Mouse (Mus musculus) limb, embryonic 14.5 days (tissue): Measurements from ENCODE around the gene Dcun1d4. TPM values are rescaled to one million over a fixed set of nuclear protein-coding genes. Genes with fewer than 3 reads are reported as not detected.
"Not testable (repeated sequence)": the region's sequence is repeated elsewhere in the genome, so short reads cannot be mapped to it uniquely, and the experiment has no call there.

Experiments
- ATAC-seq: fragments of 200-750 bp; cut with Nextera tagmentation; 2 replicates; pipeline ENCODE4 v1.8.0; 2017; ENCODE audit warnings: low read depth, moderate number of reproducible peaks, moderate TSS enrichment; ENCODE audit not compliant: low FRiP score
- DNase-seq: peaks from one replicate; pipeline ENCODE4 v3.0.0-alpha.2; 2015; ENCODE audit warnings: low spot score
- H3K27ac ChIP-seq: fragments of 300-500 bp; sonication (generic); replicated peaks from 2 replicates; pipeline ENCODE4 v1.5.1; 2014; ENCODE audit warnings: low read depth, mild to moderate bottlenecking, low read length, moderate library complexity, mixed read lengths
- H3K27me3 ChIP-seq: fragments of 300-500 bp; sonication (generic); 2 replicates; pipeline ENCODE4 v1.6.1; 2014; ENCODE audit warnings: low read length, mixed read lengths; ENCODE audit not compliant: control insufficient read depth, insufficient read depth
- H3K36me3 ChIP-seq: fragments of 300-500 bp; sonication (generic); 2 replicates; pipeline ENCODE4 v1.6.1; 2014; ENCODE audit warnings: mild to moderate bottlenecking, low read length, moderate library complexity, mixed read lengths; ENCODE audit not compliant: control insufficient read depth, insufficient read depth
- H3K4me1 ChIP-seq: fragments of 300-500 bp; sonication (generic); 2 replicates; pipeline ENCODE4 v1.6.1; 2014; ENCODE audit warnings: antibody characterized with exemption, low read length, mixed read lengths; ENCODE audit not compliant: control insufficient read depth, insufficient read depth
- H3K4me2 ChIP-seq: fragments of 300-500 bp; sonication (generic); replicated peaks from 2 replicates; pipeline ENCODE4 v1.6.1; 2014; ENCODE audit warnings: low read depth, mild to moderate bottlenecking, low read length, moderate library complexity; ENCODE audit not compliant: severe bottlenecking
- H3K4me3 ChIP-seq: fragments of 300-500 bp; sonication (generic); replicated peaks from 2 replicates; pipeline ENCODE4 v1.5.1; 2014; ENCODE audit warnings: low read length
- H3K9ac ChIP-seq: fragments of 300-500 bp; sonication (generic); 2 replicates; pipeline ENCODE4 v1.6.1; 2014; ENCODE audit warnings: mild to moderate bottlenecking, low read depth, low read length, moderate library complexity; ENCODE audit not compliant: severe bottlenecking
- H3K9me3 ChIP-seq: fragments of 300-500 bp; sonication (generic); 2 replicates; pipeline ENCODE4 v1.6.1; 2016; ENCODE audit warnings: low read length; ENCODE audit not compliant: control insufficient read depth
- POLR2A ChIP-seq: fragments of 200-500 bp; IDR thresholded peaks from 2 replicates; pipeline ENCODE4 v1.8.0; 2012; ENCODE audit warnings: inconsistent platforms, mild to moderate bottlenecking, moderate library complexity, borderline replicate concordance; ENCODE audit not compliant: insufficient read depth, insufficient read length; ENCODE audit errors: extremely low read depth
- WGBS: fragments of 180-500 bp; shearing (Covaris S2); extraction: QIAGEN DNeasy Blood & Tissue Kit; methylation state at CpG from one replicate; pipeline ENCODE4 v1.1.7; 2014; 5-methylcytosine and 5-hydroxymethylcytosine counted together
- polyA plus RNA-seq, 2 experiments: library from polyadenylated mRNA; depleted of rRNA in 1 of 2; stranded (reverse) in 1 of 2; unstranded in 1 of 2; fragments of >200 nt; fragmentation: Nextera tagmentation in 1 of 2; extraction: Ambion mirVana in 1 of 2; gene quantifications; 2 replicates each; pipeline versions ENCODE4 v1.2.1 to v1.2.3; 2012 to 2014

Dcun1d4 gene
- polyA plus RNA-seq, 2 experiments = 19.9 to 27.0 TPM

DNA sequence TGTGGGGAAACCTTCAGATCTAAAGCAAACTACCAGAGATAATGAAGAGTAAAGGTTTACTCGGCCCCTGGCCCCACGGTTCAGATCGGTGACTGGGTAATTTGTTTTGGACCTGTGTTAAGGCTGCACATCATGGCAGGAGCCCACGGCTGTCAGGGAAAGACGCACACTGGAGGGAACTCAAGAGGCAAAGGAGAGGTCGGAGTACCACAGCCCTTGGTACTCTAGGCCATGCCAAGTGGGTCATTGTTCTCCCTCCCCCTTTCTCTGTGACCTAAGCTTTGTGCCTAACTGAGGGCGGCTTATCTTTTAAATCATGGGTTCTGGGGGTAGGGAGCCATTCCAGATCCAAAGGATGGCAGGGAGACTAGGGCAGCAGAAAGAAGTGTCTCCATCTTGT is 601 bp downstream of the Dcun1d4 start:
- ATAC-seq = no peak
- no peaks in the 10 kb centered on the region for H3K9me3 ChIP-seq
- H3K36me3 ChIP-seq = no peaks in the 10 kb centered on the region
- WGBS = 90% methylated on average over 7 of the region's 7 CpGs
- H3K27me3 ChIP-seq = no peaks in the 10 kb centered on the region
- H3K4me3 ChIP-seq = no peak overlapping the region
- H3K27ac ChIP-seq = no peak overlapping the region
- DNase-seq = no peak
- TF ChIP-seq POLR2A = no peak
- H3K9ac ChIP-seq = no peak overlapping the region
- H3K4me1 ChIP-seq = no peaks in the 10 kb centered on the region
- no peak overlapping the region for H3K4me2 ChIP-seq

DNA sequence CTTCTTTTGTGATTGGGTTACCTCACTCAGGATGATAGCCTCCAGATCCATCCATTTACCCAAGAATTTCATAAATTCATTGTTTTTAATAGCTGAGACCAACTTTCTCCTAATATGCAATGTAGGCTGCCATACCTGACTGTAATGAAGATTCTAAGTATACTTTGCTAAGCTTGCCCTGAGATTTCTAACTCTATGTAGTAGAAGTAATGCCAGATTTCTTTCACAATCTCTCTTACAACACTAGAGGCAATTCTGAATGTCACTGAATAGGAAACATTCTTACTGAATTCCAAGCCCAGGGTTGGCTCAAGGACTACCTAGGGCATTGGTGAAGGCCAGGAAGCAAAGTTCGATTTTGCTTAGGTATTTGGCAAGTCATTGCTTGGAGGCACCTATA is 1.6 kb downstream of the Dcun1d4 start:
- H3K27me3 ChIP-seq, H3K36me3 ChIP-seq, H3K4me3 ChIP-seq, H3K27ac ChIP-seq, H3K4me1 ChIP-seq, DNase-seq, H3K4me2 ChIP-seq, H3K9me3 ChIP-seq, ATAC-seq, H3K9ac ChIP-seq: not testable (repeated sequence)
- WGBS = 82% methylated on average over 1 of the region's 1 CpGs

GRCm38 (mm10) chr5:73484016-73484615 is 3.3 kb downstream of the Dcun1d4 start:
- DNase-seq = no peak
- Histone ChIP-seq H3K27me3 (no peaks in the 10 kb centered on the region), H3K4me1 (no peaks in the 10 kb centered on the region), H3K4me3 (no peak overlapping the region), H3K9me3 (no peaks in the 10 kb centered on the region), H3K27ac (no peak overlapping the region), H3K36me3 (no peaks in the 10 kb centered on the region), H3K4me2 (no peak overlapping the region), H3K9ac (no peak overlapping the region)
- no peak for ATAC-seq
- TF ChIP-seq POLR2A = no peak
- 79% methylated on average over 5 of the region's 5 CpGs for WGBS

DNA sequence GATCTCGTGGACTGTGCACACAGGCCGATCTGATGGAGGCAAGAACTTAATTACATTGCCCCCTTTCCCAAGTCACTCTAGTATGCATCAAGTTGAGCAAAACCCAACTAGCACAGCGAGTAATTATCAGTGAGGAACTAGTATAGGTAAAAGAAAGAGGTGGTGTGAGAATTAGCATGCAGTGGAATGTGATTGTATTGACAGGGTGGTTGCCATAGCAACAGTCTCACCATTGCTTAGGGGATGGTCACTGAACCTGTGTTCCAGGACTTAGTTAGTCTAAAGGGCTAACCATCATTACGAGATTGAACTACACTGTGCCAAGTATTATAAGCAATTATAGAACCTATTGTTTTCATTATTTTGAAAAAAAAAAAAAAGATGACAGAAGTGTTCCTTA is 5.7 kb downstream of the Dcun1d4 start:
- H3K27ac ChIP-seq = no peak overlapping the region
- H3K4me3 ChIP-seq = no peak overlapping the region
- no peak for DNase-seq
- 49% methylated on average over 4 of the region's 4 CpGs for WGBS
- no peak for TF ChIP-seq POLR2A
- H3K36me3 ChIP-seq = no peaks in the 10 kb centered on the region
- no peak overlapping the region for H3K4me2 ChIP-seq
- no peak overlapping the region for H3K9ac ChIP-seq
- H3K4me1 ChIP-seq = no peaks in the 10 kb centered on the region
- no peaks in the 10 kb centered on the region for H3K27me3 ChIP-seq
- no peak for ATAC-seq
- H3K9me3 ChIP-seq = no peaks in the 10 kb centered on the region

DNA sequence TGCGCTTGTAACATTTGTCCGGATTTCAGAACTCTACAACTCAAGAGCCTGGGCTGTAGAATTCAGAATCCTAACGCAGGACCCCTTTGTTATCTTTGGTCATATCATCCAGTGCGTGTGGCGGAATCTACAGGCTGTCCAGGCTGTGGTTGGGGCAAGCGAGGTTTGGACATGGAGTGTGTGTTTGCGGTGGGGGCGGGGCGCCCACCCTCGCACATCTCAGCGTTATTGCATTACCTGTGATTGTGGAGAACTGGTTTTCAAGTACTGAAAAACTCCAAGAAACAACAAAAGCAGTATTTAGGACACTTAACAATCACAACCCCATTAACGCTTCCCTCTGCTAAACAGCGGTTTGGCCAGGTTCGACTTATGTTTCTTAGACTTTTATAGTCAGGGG is 9.1 kb downstream of the Dcun1d4 start:
- Histone ChIP-seq H3K4me2 (peak overlapping the region; percentile 91), H3K9me3 (no peaks in the 10 kb centered on the region), H3K27me3 (no peaks in the 10 kb centered on the region), H3K4me3 (peak overlapping the region; percentile 81), H3K36me3 (no peaks in the 10 kb centered on the region), H3K4me1 (peaks cover 4% of the 10 kb centered on the region), H3K27ac (peak overlapping the region; percentile 77), H3K9ac (peak overlapping the region; percentile 57)
- no peak for TF ChIP-seq POLR2A
- 3% methylated on average over 14 of the region's 14 CpGs for WGBS
- ATAC-seq (no peak), DNase-seq (no peak)
